Mouse (Mus musculus) midbrain, embryonic 13.5 days (tissue): ENCODE data around the gene Rybp. TPM values are rescaled to one million over a fixed set of nuclear protein-coding genes. Genes with fewer than 3 reads are reported as not detected.
A peak's percentile ranks its signal among the peaks of the same experiment; 100 is the strongest.

Experiments
- ATAC-seq: fragments of 200-750 bp; cut with Nextera tagmentation; 2 replicates; pipeline ENCODE4 v1.8.0; 2017; ENCODE audit warnings: mild to moderate bottlenecking, moderate TSS enrichment, moderate library complexity
- H3K27ac ChIP-seq: fragments of 300-500 bp; sonication (generic); 2 replicates; pipeline ENCODE4 v1.5.1; 2015; ENCODE audit warnings: inconsistent platforms, mild to moderate bottlenecking, moderate library complexity
- H3K27me3 ChIP-seq: fragments of 300-500 bp; sonication (generic); 2 replicates; pipeline ENCODE4 v1.6.1; 2015; ENCODE audit warnings: mild to moderate bottlenecking, inconsistent platforms
- H3K36me3 ChIP-seq: fragments of 300-500 bp; sonication (generic); 2 replicates; pipeline ENCODE4 v1.6.1; 2015; ENCODE audit warnings: mild to moderate bottlenecking, inconsistent platforms
- H3K4me1 ChIP-seq: fragments of 300-500 bp; sonication (generic); replicated peaks from 2 replicates; pipeline ENCODE4 v1.6.1; 2015; ENCODE audit warnings: inconsistent platforms
- H3K4me2 ChIP-seq: fragments of 300-500 bp; sonication (generic); replicated peaks from 2 replicates; pipeline ENCODE4 v1.6.1; 2015; ENCODE audit warnings: moderate library complexity, mild to moderate bottlenecking, inconsistent platforms
- H3K4me3 ChIP-seq: fragments of 300-500 bp; sonication (generic); replicated peaks from 2 replicates; pipeline ENCODE4 v1.5.1; 2015; ENCODE audit warnings: mild to moderate bottlenecking, inconsistent platforms
- H3K9ac ChIP-seq: fragments of 300-500 bp; sonication (generic); replicated peaks from 2 replicates; pipeline ENCODE4 v1.6.1; 2015; ENCODE audit warnings: mild to moderate bottlenecking, inconsistent platforms
- H3K9me3 ChIP-seq: fragments of 300-500 bp; sonication (generic); 2 replicates; pipeline ENCODE4 v1.6.1; 2016; ENCODE audit warnings: mild to moderate bottlenecking, inconsistent platforms
- WGBS: fragments of 180-500 bp; shearing (Covaris S2); methylation state at CpG from one replicate; pipeline ENCODE4 v1.1.7; 2015; 5-methylcytosine and 5-hydroxymethylcytosine counted together
- polyA plus RNA-seq: library from polyadenylated mRNA; unstranded; fragments of >200 nt; fragmentation: Nextera tagmentation; extraction: Ambion mirVana; gene quantifications from 2 replicates; pipeline ENCODE4 v1.2.1, GENCODE M21; 2015

Gene Rybp
- polyA plus RNA-seq, 1 experiment from 2014 or later, result 19.7 TPM

- no peak for ATAC-seq
- peak overlapping the region; percentile 71 for H3K4me3 ChIP-seq
- H3K4me1 ChIP-seq, result peaks cover 39% of the 10 kb centered on the region
- under 1% methylated on average over 18 of the region's 18 CpGs for WGBS
- peaks cover 23% of the 10 kb centered on the region for H3K27me3 ChIP-seq
- H3K4me2 ChIP-seq, result peak overlapping the region; percentile 85
- peak overlapping the region; percentile 98; the same call in 1 of the 2 replicates for H3K27ac ChIP-seq
- H3K9me3 ChIP-seq, result no peaks in the 10 kb centered on the region
- no peaks in the 10 kb centered on the region for H3K36me3 ChIP-seq
- peak overlapping the region; percentile 91 for H3K9ac ChIP-seq
These were observed 1.2 kb downstream of the Rybp start for GRCm38 (mm10) chr6:100285985-100286572.

DNA sequence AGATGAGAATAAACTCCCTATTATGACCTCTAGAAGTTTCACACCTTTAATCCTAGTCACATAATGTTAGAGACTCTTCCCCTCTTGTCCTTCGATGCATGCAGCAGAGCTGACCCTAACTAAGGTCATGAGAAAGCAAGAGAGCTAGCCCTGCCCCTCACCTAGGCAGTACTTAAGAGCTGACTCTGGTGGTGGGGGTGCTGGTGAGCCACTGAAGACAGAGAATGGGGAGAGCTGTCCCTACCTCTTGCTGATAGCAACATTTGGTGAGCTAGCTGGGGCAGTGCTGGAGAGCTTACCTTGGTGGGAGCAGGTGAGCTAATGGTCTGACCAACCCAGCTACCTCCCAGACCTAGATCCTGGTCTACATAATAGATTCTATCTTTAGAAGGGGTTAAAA is 8.4 kb downstream of the Rybp start:
- H3K27ac ChIP-seq, result no peak overlapping the region
- WGBS, result 96% methylated on average over 1 of the region's 1 CpGs
- peaks cover 31% of the 10 kb centered on the region for H3K4me1 ChIP-seq
- no peak for ATAC-seq
- H3K4me2 ChIP-seq, result no peak overlapping the region
- no peaks in the 10 kb centered on the region for H3K36me3 ChIP-seq
- H3K4me3 ChIP-seq, result no peak overlapping the region
- no peaks in the 10 kb centered on the region for H3K27me3 ChIP-seq
- H3K9me3 ChIP-seq, result no peaks in the 10 kb centered on the region
- H3K9ac ChIP-seq, result no peak overlapping the region

- Histone ChIP-seq H3K9ac (no peak overlapping the region), H3K4me1 (peaks cover 25% of the 10 kb centered on the region), H3K9me3 (no peaks in the 10 kb centered on the region), H3K4me3 (no peak overlapping the region), H3K27me3 (no peaks in the 10 kb centered on the region), H3K27ac (no peak overlapping the region), H3K36me3 (no peaks in the 10 kb centered on the region), H3K4me2 (no peak overlapping the region)
- ATAC-seq, result no peak
- WGBS, result 93% methylated on average over 3 of the region's 3 CpGs
These were observed 10.9 kb downstream of the Rybp start for GRCm38 (mm10) chr6:100276344-100276743.

DNA sequence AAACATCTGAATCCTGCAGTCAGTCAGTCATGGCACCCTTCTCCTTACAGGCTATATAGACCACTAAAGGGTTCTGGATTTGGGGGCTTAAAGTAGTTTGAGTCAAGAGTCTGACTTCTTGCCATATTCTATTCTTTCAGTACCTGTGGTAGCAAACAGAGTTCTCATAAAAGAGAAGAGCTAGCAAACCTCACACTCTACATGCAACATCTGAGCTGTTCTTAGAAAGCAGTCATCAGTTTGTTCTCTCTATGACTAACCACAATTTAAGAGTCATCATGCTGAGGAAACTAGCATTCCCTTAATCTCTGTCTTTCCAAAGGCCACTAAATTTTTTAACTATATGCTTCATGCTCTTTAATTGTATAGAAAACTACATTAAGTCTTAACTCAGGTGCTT is 11.6 kb downstream of the Rybp start:
- no peak for ATAC-seq
- H3K9me3 ChIP-seq, result no peaks in the 10 kb centered on the region
- H3K27ac ChIP-seq, result no peak overlapping the region
- peaks cover 28% of the 10 kb centered on the region for H3K4me1 ChIP-seq
- H3K4me2 ChIP-seq, result no peak overlapping the region
- H3K9ac ChIP-seq, result no peak overlapping the region
- no peaks in the 10 kb centered on the region for H3K27me3 ChIP-seq
- H3K36me3 ChIP-seq, result no peaks in the 10 kb centered on the region
- H3K4me3 ChIP-seq, result no peak overlapping the region

DNA sequence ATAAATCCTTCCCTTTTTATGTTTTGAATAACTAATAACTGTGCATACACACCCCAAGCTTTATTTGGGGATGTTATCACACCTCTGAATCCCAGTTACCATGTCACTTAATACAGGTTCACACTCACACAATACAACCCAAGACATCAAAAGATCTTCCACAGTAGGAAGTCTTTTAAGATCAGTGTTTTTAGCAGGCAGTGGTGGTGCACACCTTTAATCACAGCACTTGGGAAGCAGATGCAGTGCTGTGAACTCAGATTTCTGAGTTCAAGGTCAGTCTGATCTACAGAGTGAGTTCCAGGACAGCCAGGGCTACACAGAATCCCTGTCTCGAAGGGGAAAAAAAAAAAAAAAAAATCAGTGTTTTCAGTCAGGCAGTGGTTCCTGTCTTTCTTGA is 13.7 kb downstream of the Rybp start:
- ATAC-seq, result no peak

DNA sequence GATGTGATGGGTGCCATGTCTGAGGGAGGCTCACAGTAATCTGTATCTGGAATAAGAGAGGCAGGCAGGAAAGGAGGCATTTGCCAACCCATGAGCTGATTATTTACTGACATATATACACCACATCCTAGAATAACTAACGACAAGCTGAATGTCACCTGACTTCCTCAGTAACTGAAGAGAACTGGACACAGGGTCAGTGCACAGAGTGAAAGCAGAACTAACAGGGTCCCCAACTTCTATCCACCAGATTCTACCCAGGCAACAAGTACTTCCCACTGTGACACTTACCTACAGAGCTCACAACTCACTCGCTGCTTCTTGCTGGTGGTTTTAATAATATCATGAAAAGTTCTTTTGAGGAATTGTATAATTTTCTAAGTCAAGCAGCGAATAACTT is 15.3 kb downstream of the Rybp start:
- H3K4me1 ChIP-seq, result peaks cover 5% of the 10 kb centered on the region
- no peaks in the 10 kb centered on the region for H3K9me3 ChIP-seq
- no peak overlapping the region for H3K27ac ChIP-seq
- H3K9ac ChIP-seq, result no peak overlapping the region
- no peak overlapping the region for H3K4me2 ChIP-seq
- H3K36me3 ChIP-seq, result no peaks in the 10 kb centered on the region
- WGBS, result 90% methylated on average over 3 of the region's 3 CpGs
- no peak for ATAC-seq
- no peaks in the 10 kb centered on the region for H3K27me3 ChIP-seq
- H3K4me3 ChIP-seq, result no peak overlapping the region

More for the DNA sequence above, 13.7 kb downstream of the Rybp start:
- H3K27ac ChIP-seq, result no peak overlapping the region
- H3K9me3 ChIP-seq, result no peaks in the 10 kb centered on the region
- H3K27me3 ChIP-seq, result no peaks in the 10 kb centered on the region
- 73% methylated on average over 1 of the region's 1 CpGs for WGBS
- H3K4me2 ChIP-seq, result no peak overlapping the region
- peaks cover 14% of the 10 kb centered on the region for H3K4me1 ChIP-seq
- H3K9ac ChIP-seq, result no peak overlapping the region
- no peak overlapping the region for H3K4me3 ChIP-seq
- no peaks in the 10 kb centered on the region for H3K36me3 ChIP-seq

DNA sequence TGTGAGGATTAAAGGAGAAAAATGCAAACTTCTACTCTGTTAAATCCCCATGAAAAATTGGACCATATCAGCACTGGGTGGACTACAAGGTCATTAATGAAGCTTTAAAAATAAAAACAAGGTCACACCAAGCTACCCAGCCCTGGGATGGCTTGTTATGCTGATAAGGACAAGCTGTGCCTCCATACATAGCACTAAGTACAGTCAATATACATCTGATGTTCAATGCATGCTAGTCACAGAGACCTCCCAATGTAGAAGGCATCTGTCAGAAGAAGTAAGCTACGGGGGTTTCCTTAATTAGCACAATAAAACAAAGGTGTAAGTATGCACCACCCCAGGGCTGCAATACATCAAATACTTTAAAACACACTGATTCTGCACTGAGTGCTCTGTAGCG is 16.5 kb downstream of the Rybp start:
- H3K4me2 ChIP-seq, result no peak overlapping the region
- H3K27ac ChIP-seq, result no peak overlapping the region
- no peaks in the 10 kb centered on the region for H3K9me3 ChIP-seq
- no peaks in the 10 kb centered on the region for H3K27me3 ChIP-seq
- ATAC-seq, result no peak
- WGBS, result 94% methylated on average over 2 of the region's 2 CpGs
- no peak overlapping the region for H3K4me3 ChIP-seq
- no peak overlapping the region for H3K9ac ChIP-seq
- H3K4me1 ChIP-seq, result 0 out of 2 replicates have a peak, but pooled peaks cover 2% of the 10 kb centered on the region
- H3K36me3 ChIP-seq, result no peaks in the 10 kb centered on the region

DNA sequence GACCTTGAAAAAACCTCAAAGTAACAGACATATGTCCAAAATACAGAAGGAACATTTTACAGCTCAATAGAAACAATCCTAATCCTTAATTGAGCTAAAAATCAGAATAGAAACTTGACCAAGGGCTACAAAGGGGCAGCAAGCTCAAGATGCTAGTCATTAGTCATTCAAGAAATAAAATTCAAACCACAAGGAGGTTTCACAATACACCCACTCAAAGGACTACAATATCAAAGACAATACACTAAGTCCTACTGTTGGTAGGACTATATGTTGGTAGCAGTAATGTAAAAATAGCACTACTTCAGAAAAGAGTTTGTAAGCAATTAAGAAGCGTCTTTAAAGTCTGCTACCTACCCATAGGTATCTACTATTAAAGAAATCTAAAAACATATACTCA is 27.7 kb downstream of the Rybp start:
- 92% methylated on average over 1 of the region's 1 CpGs for WGBS
- Histone ChIP-seq H3K27ac (no peak overlapping the region), H3K36me3 (no peaks in the 10 kb centered on the region), H3K27me3 (no peaks in the 10 kb centered on the region), H3K9ac (no peak overlapping the region), H3K9me3 (no peaks in the 10 kb centered on the region), H3K4me3 (no peak overlapping the region), H3K4me2 (no peak overlapping the region), H3K4me1 (peaks cover 14% of the 10 kb centered on the region)
- no peak for ATAC-seq

GRCm38 (mm10) chr6:100258278-100258677 is 29.0 kb downstream of the Rybp start:
- Histone ChIP-seq H3K4me3 (no peak overlapping the region), H3K9me3 (no peaks in the 10 kb centered on the region), H3K9ac (no peak overlapping the region), H3K36me3 (no peaks in the 10 kb centered on the region), H3K4me2 (no peak overlapping the region), H3K4me1 (peaks cover 14% of the 10 kb centered on the region), H3K27me3 (no peaks in the 10 kb centered on the region), H3K27ac (no peak overlapping the region)
- no peak for ATAC-seq

DNA sequence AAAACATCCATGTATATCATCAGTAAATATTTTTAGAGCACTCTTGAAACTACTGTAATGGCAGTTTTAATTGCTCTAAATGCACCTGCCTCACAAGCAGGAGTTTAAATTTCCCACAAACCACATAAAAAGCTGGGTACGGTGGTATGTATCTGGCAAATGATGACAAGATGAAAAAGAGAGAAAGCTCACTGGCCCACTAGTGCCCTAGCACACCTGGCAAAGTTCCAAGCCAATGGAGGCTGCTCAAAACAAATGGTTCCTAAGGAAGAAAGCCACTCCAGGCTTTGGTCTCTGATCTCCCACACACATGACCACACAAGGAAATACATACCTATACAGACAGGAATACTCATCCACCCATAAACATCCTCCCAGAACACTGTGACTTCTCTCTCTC is 31.9 kb downstream of the Rybp start:
- peaks cover 20% of the 10 kb centered on the region for H3K4me1 ChIP-seq

DNA sequence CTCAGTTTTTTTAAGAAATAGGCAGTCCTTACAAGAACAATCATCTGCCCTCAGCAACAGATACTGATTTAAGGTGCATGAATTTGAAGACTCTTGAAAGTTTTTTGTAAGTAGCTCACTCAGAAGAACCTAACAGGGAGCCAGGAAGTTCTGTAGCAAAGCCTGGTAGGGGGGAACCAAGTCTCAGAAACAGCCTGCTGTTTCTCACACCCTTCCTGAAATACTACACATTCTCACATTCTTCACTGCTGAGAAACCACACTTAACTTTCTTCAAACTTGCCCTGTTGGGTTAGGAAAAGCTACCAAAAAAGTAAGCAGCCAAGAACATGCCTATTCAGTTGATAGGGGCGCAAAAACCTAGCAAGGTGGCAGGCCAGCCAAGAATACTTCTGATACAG is 32.6 kb downstream of the Rybp start:
- H3K9me3 ChIP-seq, result no peaks in the 10 kb centered on the region
- no peak overlapping the region for H3K9ac ChIP-seq
- H3K27me3 ChIP-seq, result no peaks in the 10 kb centered on the region
- no peaks in the 10 kb centered on the region for H3K36me3 ChIP-seq
- H3K4me2 ChIP-seq, result no peak overlapping the region
- peaks cover 20% of the 10 kb centered on the region for H3K4me1 ChIP-seq
- ATAC-seq, result no peak
- H3K27ac ChIP-seq, result no peak overlapping the region
- WGBS, result 90% methylated on average over 1 of the region's 1 CpGs
- H3K4me3 ChIP-seq, result no peak overlapping the region

More for the DNA sequence above, 31.9 kb downstream of the Rybp start:
- no peak overlapping the region for H3K9ac ChIP-seq
- ATAC-seq, result no peak
- H3K36me3 ChIP-seq, result no peaks in the 10 kb centered on the region
- no peak overlapping the region for H3K27ac ChIP-seq
- no peaks in the 10 kb centered on the region for H3K9me3 ChIP-seq
- no peaks in the 10 kb centered on the region for H3K27me3 ChIP-seq
- no peak overlapping the region for H3K4me2 ChIP-seq
- no peak overlapping the region for H3K4me3 ChIP-seq
- 82% methylated on average over 1 of the region's 1 CpGs for WGBS

- Histone ChIP-seq H3K4me1 (peaks cover 5% of the 10 kb centered on the region), H3K4me3 (no peak overlapping the region), H3K9me3 (no peaks in the 10 kb centered on the region), H3K27me3 (no peaks in the 10 kb centered on the region), H3K4me2 (no peak overlapping the region), H3K36me3 (no peaks in the 10 kb centered on the region), H3K27ac (no peak overlapping the region), H3K9ac (no peak overlapping the region)
- 74% methylated on average over 3 of the region's 3 CpGs for WGBS
- ATAC-seq, result no peak
These were observed 42.8 kb downstream of the Rybp start for GRCm38 (mm10) chr6:100244474-100244873.

GRCm38 (mm10) chr6:100235036-100235435 is 52.2 kb downstream of the Rybp start:
- no peak overlapping the region for H3K4me3 ChIP-seq
- no peak overlapping the region for H3K4me2 ChIP-seq
- no peaks in the 10 kb centered on the region for H3K27me3 ChIP-seq
- no peak overlapping the region for H3K27ac ChIP-seq
- H3K36me3 ChIP-seq, result 0 out of 2 replicates have a peak, but pooled peaks cover 3% of the 10 kb centered on the region
- no peak overlapping the region for H3K9ac ChIP-seq
- no peak for ATAC-seq
- H3K4me1 ChIP-seq, result peaks cover 26% of the 10 kb centered on the region
- no peaks in the 10 kb centered on the region for H3K9me3 ChIP-seq
